Mouse (Mus musculus) forebrain, embryonic 16.5 days (tissue): ENCODE data around the gene Hoxc5. TPM values are rescaled to one million over a fixed set of nuclear protein-coding genes. Genes with fewer than 3 reads are reported as not detected.

ENCODE experiments used
- ATAC-seq: fragments of 200-750 bp; cut with Nextera tagmentation; 2 replicates; pipeline ENCODE4 v1.8.0; 2017; ENCODE audit warnings: mild to moderate bottlenecking, moderate library complexity
- H3K27ac ChIP-seq: fragments of 300-500 bp; sonication (generic); 2 replicates; pipeline ENCODE4 v1.5.1; 2014; ENCODE audit warnings: low read length, control low read depth
- H3K27me3 ChIP-seq: fragments of 300-500 bp; sonication (generic); replicated peaks from 2 replicates; pipeline ENCODE4 v1.6.1; 2014; ENCODE audit warnings: low read length; ENCODE audit not compliant: control insufficient read depth, insufficient read depth
- H3K36me3 ChIP-seq: fragments of 300-500 bp; sonication (generic); 2 replicates; pipeline ENCODE4 v1.6.1; 2014; ENCODE audit not compliant: control insufficient read depth, insufficient read depth
- H3K4me1 ChIP-seq: fragments of 300-500 bp; sonication (generic); replicated peaks from 2 replicates; pipeline ENCODE4 v1.6.1; 2014; ENCODE audit warnings: low read length; ENCODE audit not compliant: control insufficient read depth, insufficient read depth
- H3K4me2 ChIP-seq: fragments of 300-500 bp; sonication (generic); 2 replicates; pipeline ENCODE4 v1.6.1; 2014; ENCODE audit warnings: mild to moderate bottlenecking, low read length, control low read depth
- H3K4me3 ChIP-seq: fragments of 300-500 bp; sonication (generic); replicated peaks from 2 replicates; pipeline ENCODE4 v1.5.1; 2014; ENCODE audit warnings: mild to moderate bottlenecking, low read length, control low read depth
- H3K9ac ChIP-seq: fragments of 300-500 bp; sonication (generic); replicated peaks from 2 replicates; pipeline ENCODE4 v1.6.1; 2014; ENCODE audit warnings: low read depth, low read length, control low read depth
- H3K9me3 ChIP-seq: fragments of 300-500 bp; sonication (generic); 2 replicates; pipeline ENCODE4 v1.6.1; 2016; ENCODE audit warnings: low read length; ENCODE audit not compliant: control insufficient read depth
- WGBS: fragments of 180-500 bp; shearing (Covaris S2); extraction: QIAGEN DNeasy Blood & Tissue Kit; methylation state at CpG from one replicate; pipeline ENCODE4 v1.1.7; 2014; 5-methylcytosine and 5-hydroxymethylcytosine counted together
- polyA plus RNA-seq: library from polyadenylated mRNA; unstranded; fragments of >200 nt; fragmentation: Nextera tagmentation; extraction: Ambion mirVana; gene quantifications from 2 replicates; pipeline ENCODE4 v1.2.1, GENCODE M21; 2015

Hoxc5 gene
- polyA plus RNA-seq, 1 experiment from 2014 or later, result not detected

DNA sequence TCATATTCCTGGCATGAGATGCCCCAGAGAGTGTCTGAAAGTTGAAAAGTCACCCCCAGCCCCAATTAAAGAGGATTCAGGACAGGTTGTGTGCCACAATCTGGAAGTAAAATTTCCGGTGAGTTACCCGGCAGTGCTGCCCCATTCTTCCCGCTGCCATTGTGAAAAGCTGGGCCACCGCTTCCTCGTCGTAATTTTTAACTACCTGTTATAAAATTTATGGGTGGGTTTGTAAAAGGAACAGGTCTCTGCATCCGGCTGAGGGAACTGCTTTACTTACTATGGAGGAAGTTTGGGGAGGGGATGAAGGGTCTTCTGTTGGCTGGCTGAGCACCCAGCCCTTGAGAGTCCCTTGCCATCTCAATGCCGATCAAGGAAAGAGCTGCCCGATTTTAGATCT, 29.3 kb downstream of the Hoxc5 start:
- Histone ChIP-seq H3K4me3 (no peak overlapping the region), H3K9ac (no peak overlapping the region), H3K27me3 (peaks cover 93% of the 10 kb centered on the region), H3K27ac (no peak overlapping the region), H3K36me3 (no peaks in the 10 kb centered on the region), H3K4me2 (no peak overlapping the region), H3K4me1 (peaks cover 10% of the 10 kb centered on the region), H3K9me3 (no peaks in the 10 kb centered on the region)
- under 1% methylated on average over 9 of the region's 9 CpGs for WGBS
- ATAC-seq, result no peak

DNA sequence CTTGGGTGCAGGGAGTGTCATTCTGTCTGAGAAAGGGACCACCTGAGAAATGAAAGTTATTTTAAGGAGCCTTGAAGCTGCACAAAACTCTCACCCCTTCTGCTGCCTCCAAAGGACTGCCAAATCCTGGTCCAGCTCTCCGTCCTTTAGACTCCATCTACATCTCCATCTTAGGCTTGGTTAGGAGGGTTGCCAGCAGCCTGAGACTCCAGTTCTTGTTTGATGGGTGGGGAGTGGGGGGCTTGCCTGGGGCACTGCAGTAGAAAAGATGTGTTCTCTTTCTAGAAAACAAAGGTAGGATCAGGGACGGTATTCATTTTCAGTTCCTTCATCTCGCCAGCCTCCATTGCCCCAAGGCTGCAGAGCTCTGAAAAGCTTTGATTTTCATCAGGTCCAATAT, 30.2 kb downstream of the Hoxc5 start:
- no peak overlapping the region for H3K4me2 ChIP-seq
- peaks cover 93% of the 10 kb centered on the region for H3K27me3 ChIP-seq
- 0% methylated on average over 3 of the region's 3 CpGs for WGBS
- no peak for ATAC-seq
- no peak overlapping the region for H3K9ac ChIP-seq
- no peaks in the 10 kb centered on the region for H3K9me3 ChIP-seq
- H3K27ac ChIP-seq, result no peak overlapping the region
- H3K4me3 ChIP-seq, result no peak overlapping the region
- H3K36me3 ChIP-seq, result no peaks in the 10 kb centered on the region
- H3K4me1 ChIP-seq, result peaks cover 10% of the 10 kb centered on the region

DNA sequence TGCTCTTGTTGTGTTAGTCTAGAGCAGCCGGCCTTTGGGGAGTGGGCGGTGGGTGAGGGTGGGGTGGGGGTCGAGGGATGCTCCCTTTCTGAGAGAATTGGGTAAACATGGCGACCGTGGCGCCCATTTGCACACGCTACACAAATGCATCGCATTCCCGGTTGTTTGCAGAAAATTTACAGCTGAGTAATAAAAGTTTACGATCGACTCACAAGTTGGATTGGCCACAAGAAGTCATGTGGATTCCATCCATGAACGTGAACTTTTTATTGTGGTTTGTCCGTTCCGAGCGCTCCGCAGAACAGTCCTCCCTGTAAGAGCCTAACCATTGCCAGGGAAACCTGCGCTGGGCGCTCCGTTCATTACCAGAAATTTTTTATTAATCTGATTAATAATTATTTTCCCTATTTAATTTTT, 30.7 kb downstream of the Hoxc5 start, which contains the start of gene Hoxc6:
TSS of gene Hoxc6 (plus strand) at position 319 of the 417 bp plus-strand sequence.
- peaks cover 10% of the 10 kb centered on the region for H3K4me1 ChIP-seq
- H3K9me3 ChIP-seq, result no peaks in the 10 kb centered on the region
- 1% methylated on average over 19 of the region's 19 CpGs for WGBS
- H3K27me3 ChIP-seq, result peaks cover 93% of the 10 kb centered on the region
- H3K9ac ChIP-seq, result no peak within 1 kb of the TSS; the same call in 1 of the 2 replicates
- ATAC-seq, result no peak
- no peaks in the 10 kb centered on the region for H3K36me3 ChIP-seq
- peak within 1 kb of the TSS; percentile 57 for H3K4me2 ChIP-seq
- no peak within 1 kb of the TSS for H3K27ac ChIP-seq
- H3K4me3 ChIP-seq, result peak within 1 kb of the TSS; percentile 41

DNA sequence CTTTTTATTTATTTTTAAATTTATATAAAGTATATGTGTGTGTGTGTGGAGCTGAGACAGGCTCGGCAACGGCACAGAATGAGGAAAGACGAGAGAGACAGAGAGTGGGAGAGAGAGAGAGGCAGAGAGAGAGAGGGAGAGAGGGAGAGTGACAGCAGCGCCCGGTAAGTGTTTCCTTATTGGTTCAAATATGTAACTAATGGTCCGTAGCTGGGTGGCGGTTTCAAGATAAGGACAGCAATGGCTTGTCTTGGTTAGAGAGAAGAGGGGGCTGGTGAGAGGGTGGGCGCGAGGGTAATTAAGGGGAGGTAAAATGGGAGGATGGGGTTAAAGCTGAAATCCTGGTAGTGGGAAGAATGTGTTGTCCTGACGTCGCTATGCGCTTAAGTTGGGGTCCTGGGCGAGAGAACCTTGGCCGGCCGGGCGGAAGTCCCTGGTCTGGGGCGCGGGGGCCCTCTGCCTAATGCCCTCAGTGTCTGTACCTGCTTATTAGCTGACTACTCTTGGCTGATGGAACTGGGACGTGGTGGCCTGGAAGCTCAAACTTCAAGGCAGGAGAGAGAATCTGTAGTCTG, 31.5 kb downstream of the Hoxc5 start:
- peak overlapping the region; percentile 41 for H3K4me3 ChIP-seq

DNA sequence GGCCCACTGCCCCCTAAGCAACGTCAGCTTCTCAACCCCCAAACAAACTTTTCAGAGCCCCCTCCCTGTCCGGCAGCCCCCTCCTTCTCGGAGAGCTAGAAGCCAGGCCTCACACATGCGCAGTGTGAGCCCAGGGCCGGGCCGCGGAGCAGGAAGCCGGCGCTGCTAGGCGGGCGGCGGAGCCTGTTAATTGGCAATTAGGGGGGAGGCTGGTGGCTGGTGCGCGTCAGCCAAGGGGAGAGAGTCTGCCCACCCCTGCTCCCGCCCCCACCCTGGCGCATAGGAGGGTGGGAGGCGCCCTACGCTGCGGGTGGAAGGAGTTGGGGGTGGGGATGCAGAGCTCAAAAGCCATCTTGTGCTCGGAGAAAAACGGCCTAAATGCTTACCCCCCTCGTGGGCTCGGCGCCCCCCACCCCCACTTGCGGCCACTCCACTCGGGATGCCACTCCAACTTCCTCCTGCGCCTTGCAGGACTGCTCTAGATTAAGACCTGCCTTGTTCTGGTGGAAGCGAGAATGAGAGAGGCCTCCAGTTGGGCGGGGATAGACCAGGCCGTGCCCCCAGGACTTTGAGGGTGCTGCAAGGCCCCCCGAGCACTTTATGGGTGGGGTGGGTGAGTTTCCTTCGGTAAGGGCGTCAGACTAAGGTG, 32.1 kb downstream of the Hoxc5 start:
- Histone ChIP-seq H3K9me3 (no peaks in the 10 kb centered on the region), H3K4me1 (peaks cover 10% of the 10 kb centered on the region), H3K27me3 (peaks cover 98% of the 10 kb centered on the region), H3K4me2 (peak overlapping the region; percentile 57), H3K4me3 (peak overlapping the region; percentile 41), H3K36me3 (no peaks in the 10 kb centered on the region), H3K27ac (no peak overlapping the region), H3K9ac (peak overlapping the region; percentile 37; the same call in 1 of the 2 replicates)
- peak; percentile 85 for ATAC-seq
- under 1% methylated on average over 33 of the region's 33 CpGs for WGBS

More for the DNA sequence above, 31.5 kb downstream of the Hoxc5 start:
- peak; percentile 18; the same call in 1 of the 2 replicates for ATAC-seq
- Histone ChIP-seq H3K4me1 (peaks cover 10% of the 10 kb centered on the region), H3K9me3 (no peaks in the 10 kb centered on the region), H3K9ac (no peak overlapping the region), H3K36me3 (no peaks in the 10 kb centered on the region), H3K27me3 (peaks cover 95% of the 10 kb centered on the region), H3K4me2 (peak overlapping the region; percentile 57), H3K27ac (no peak overlapping the region)
- WGBS, result 1% methylated on average over 19 of the region's 19 CpGs

DNA sequence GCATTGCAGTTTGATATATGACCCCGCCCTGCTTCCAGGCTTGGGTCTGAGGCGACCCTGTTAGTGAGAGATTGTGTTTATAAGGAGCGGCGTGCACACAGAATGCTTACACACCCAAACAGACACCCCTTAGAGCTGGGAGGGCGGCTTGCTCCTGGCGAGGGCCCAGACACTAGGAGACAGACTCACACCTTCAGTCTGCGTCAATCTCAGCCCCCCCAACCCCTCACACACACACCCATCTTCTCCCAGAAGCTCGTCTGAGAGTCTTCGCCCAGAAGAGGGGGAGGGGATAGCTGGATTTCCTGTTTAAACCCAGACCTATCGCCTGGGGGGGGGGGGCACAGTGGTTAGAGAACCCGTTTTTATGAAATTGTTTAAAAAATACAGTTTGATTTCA, 32.7 kb downstream of the Hoxc5 start:
- H3K27ac ChIP-seq, result no peak overlapping the region
- peaks cover 10% of the 10 kb centered on the region for H3K4me1 ChIP-seq
- ATAC-seq, result peak; percentile 20; the same call in 1 of the 2 replicates
- no peaks in the 10 kb centered on the region for H3K36me3 ChIP-seq
- 1% methylated on average over 11 of the region's 11 CpGs for WGBS
- peaks cover 98% of the 10 kb centered on the region for H3K27me3 ChIP-seq
- H3K4me2 ChIP-seq, result no peak overlapping the region
- H3K9me3 ChIP-seq, result no peaks in the 10 kb centered on the region
- H3K9ac ChIP-seq, result no peak overlapping the region
- no peak overlapping the region for H3K4me3 ChIP-seq

DNA sequence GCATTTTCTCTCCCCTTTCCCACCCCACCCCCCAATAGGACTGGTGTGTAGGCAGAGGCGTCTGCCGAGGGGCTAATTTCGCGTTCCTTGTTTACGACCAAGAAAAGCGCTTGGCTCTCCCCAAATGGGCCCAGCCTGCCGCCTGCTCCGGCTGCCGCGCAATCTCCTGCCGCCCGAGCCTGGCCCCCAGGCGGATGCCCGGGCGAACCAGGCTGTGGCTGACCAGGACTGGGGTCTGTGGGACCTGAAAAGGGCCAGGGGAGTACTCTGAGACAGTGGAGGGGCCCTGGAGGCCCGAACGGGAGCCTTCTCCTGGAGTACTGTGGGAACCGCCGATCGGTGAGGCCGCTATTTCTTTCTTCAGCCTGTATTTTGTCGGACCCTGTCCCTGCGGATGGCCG, 33.3 kb downstream of the Hoxc5 start:
- under 1% methylated on average over 24 of the region's 24 CpGs for WGBS
- H3K9ac ChIP-seq, result no peak overlapping the region
- no peak overlapping the region for H3K4me2 ChIP-seq
- H3K4me3 ChIP-seq, result no peak overlapping the region
- no peaks in the 10 kb centered on the region for H3K36me3 ChIP-seq
- H3K4me1 ChIP-seq, result peaks cover 10% of the 10 kb centered on the region
- ATAC-seq, result no peak
- H3K27ac ChIP-seq, result no peak overlapping the region
- peaks cover 98% of the 10 kb centered on the region for H3K27me3 ChIP-seq
- no peaks in the 10 kb centered on the region for H3K9me3 ChIP-seq

DNA sequence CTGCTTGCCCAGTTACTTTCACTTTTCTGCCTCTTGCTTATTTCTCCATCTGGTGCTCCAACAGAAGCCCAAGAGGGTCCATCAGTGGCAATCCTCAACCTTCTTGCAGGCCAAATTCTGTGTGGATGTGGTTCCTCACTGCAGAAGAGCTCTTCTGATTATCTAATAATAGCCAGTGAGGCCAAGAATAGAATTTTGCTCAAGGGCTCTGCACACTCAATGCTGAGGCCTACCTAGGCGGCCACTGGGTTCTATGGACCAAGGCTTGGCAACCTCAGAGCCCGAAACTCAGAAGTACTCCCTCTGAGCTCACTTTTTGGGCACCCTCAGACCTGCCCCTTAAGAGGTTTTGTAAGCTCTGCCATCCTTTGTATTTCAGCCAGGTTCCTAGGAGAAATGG, 34.1 kb downstream of the Hoxc5 start:
- peaks cover 10% of the 10 kb centered on the region for H3K4me1 ChIP-seq
- H3K36me3 ChIP-seq, result no peaks in the 10 kb centered on the region
- H3K27me3 ChIP-seq, result peaks cover 98% of the 10 kb centered on the region
- no peak for ATAC-seq
- H3K9ac ChIP-seq, result no peak overlapping the region
- H3K4me2 ChIP-seq, result no peak overlapping the region
- WGBS, result 6% methylated on average over 2 of the region's 2 CpGs
- no peak overlapping the region for H3K4me3 ChIP-seq
- no peaks in the 10 kb centered on the region for H3K9me3 ChIP-seq
- H3K27ac ChIP-seq, result no peak overlapping the region

DNA sequence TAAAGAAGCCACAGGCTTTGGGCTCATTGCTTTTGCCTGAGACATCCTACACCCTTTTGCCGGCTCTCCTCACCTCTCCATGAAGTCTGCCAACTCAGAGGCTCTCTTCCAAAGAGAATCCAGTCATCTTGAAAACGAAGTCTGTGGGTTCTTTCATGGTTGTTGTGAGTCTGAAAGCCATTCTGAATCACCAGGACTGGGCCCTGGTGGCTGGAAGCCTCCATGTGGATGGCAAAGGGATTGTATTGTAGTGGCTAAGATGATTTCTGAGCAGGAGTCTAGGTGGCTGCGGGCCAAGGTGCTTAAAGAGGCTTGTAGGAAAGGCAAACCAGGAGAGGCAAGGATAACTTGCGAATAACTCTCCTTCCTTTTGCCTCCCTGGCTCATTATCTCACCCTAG, 34.9 kb downstream of the Hoxc5 start:
- Histone ChIP-seq H3K4me3 (no peak overlapping the region), H3K9ac (no peak overlapping the region), H3K4me1 (peaks cover 10% of the 10 kb centered on the region), H3K36me3 (no peaks in the 10 kb centered on the region), H3K9me3 (no peaks in the 10 kb centered on the region), H3K4me2 (no peak overlapping the region), H3K27ac (no peak overlapping the region), H3K27me3 (peaks cover 99% of the 10 kb centered on the region)
- WGBS, result 4% methylated on average over 4 of the region's 4 CpGs
- no peak for ATAC-seq
